Mouse (Mus musculus): ENCODE data around the gene Lrrc31. TPM values are rescaled to one million over a fixed set of nuclear protein-coding genes. Genes with fewer than 3 reads are reported as not detected.

The Lrrc31 gene
- polyA plus RNA-seq, 1 experiment from 2014 or later: not detected

Other genes starting within 250 kb of the Lrrc31 start
- 0.79 and 1.0 TPM in 2 replicates for gene Mecom, start 151.8 kb downstream of the Lrrc31 start, polyA plus RNA-seq (2015; fragmentation: Nextera tagmentation; extraction: Ambion mirVana)
- not detected in 2 replicates for gene Actrt3, start 99.9 kb downstream of the Lrrc31 start, polyA plus RNA-seq (2015; fragmentation: Nextera tagmentation; extraction: Ambion mirVana)
- gene Mynn, start 97.8 kb downstream of the Lrrc31 start, polyA plus RNA-seq (2015; fragmentation: Nextera tagmentation; extraction: Ambion mirVana): 12.4 and 13.0 TPM in 2 replicates
- not detected in 2 replicates for gene Lrriq4, start 55.3 kb downstream of the Lrrc31 start, polyA plus RNA-seq (2015; fragmentation: Nextera tagmentation; extraction: Ambion mirVana)
- gene Lrrc34, start 52.0 kb downstream of the Lrrc31 start, polyA plus RNA-seq (2015; fragmentation: Nextera tagmentation; extraction: Ambion mirVana): 0.05 TPM in 1 of 2 replicates, not detected in the other
- gene Samd7, start 46.5 kb upstream of the Lrrc31 start, polyA plus RNA-seq (2015; fragmentation: Nextera tagmentation; extraction: Ambion mirVana): 0.03 and 0.07 TPM in 2 replicates
- gene Sec62, start 93.0 kb upstream of the Lrrc31 start, polyA plus RNA-seq (2015; fragmentation: Nextera tagmentation; extraction: Ambion mirVana): 34.4 and 50.2 TPM in 2 replicates
- 5.5 and 5.8 TPM in 2 replicates for gene Gpr160, start 156.1 kb upstream of the Lrrc31 start, polyA plus RNA-seq (2015; fragmentation: Nextera tagmentation; extraction: Ambion mirVana)